Mouse (Mus musculus) thymus, adult 2 months (tissue): Measurements from ENCODE around the gene Syne1.

Experiments
- CTCF ChIP-seq: fragments of 200-500 bp; IDR thresholded peaks from 2 replicates; pipeline ENCODE4 v1.5.1; 2012; ENCODE audit warnings: mild to moderate bottlenecking, control low read depth, low read length, moderate library complexity, borderline replicate concordance; ENCODE audit not compliant: control insufficient read depth, poor library complexity, insufficient read depth; ENCODE audit errors: extremely low read depth
- POLR2A ChIP-seq: fragments of 200-500 bp; IDR thresholded peaks from 2 replicates; pipeline ENCODE4 v1.6.1; 2012; ENCODE audit warnings: mild to moderate bottlenecking, low read length, control low read depth, moderate library complexity; ENCODE audit not compliant: control insufficient read depth, poor library complexity, insufficient read depth; ENCODE audit errors: extremely low read depth

- no peak for TF ChIP-seq POLR2A
- no peak for TF ChIP-seq CTCF
These were observed 23.6 kb downstream of the Syne1 start for GRCm38 (mm10) chr10:5527634-5528033.
